Mouse (Mus musculus) thymus, adult 18-20 months (tissue): ENCODE data around the gene Gm7980.
"Not testable (repeated sequence)": the region's sequence is repeated elsewhere in the genome, so short reads cannot be mapped to it uniquely, and the experiment has no call there.

Experiments used
- DNase-seq, 2 experiments: peaks; one replicate each; pipeline ENCODE4 v3.0.0; 2022; ENCODE audit warnings: mixed read lengths in 2 of 2

Gm7980 gene

GRCm38 (mm10) chr14:41907190-41907589, at the start of gene Gm7980:
Gene Gm7980, minus strand, starts transcription at chr14:41907290.
- not testable (repeated sequence) for DNase-seq

DNA sequence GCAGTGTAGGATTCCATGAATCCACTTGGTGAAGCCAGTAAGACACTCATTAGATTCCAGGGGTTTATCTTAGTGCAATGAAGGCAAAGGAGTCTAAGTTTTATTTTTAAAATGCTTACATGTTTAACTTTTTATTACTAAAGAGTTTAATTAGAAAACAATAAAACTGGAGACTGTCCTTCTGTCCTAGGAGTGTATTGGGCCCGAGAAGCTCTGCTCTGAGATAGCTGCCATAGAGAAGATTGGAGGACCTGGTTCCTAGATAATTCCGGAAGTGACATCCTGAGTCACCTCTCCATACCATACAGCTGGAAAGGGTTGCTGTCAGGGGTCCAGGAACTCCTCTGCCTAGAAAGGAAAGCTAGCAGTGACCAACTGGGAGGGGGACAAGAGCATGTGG, 36.6 kb upstream of the Gm7980 start, which contains the start of gene 1700024B05Rik:
Gene 1700024B05Rik, plus strand, starts transcription at position 301 of the 400 bp plus-strand sequence.
- DNase-seq: not testable (repeated sequence)

GRCm38 (mm10) chr14:41924649-41925048, 17.6 kb upstream of the Gm7980 start, which contains the start of gene 1700049E17Rik1:
Gene 1700049E17Rik1, plus strand, starts transcription at chr14:41924949.
- not testable (repeated sequence) for DNase-seq
